Mouse (Mus musculus): ENCODE data around the gene Kcnn1. TPM values are rescaled to one million over a fixed set of nuclear protein-coding genes. Genes with fewer than 3 reads are reported as not detected.

Gene Kcnn1
- polyA plus RNA-seq, 1 experiment from 2014 or later, result 0.72 TPM

DNA sequence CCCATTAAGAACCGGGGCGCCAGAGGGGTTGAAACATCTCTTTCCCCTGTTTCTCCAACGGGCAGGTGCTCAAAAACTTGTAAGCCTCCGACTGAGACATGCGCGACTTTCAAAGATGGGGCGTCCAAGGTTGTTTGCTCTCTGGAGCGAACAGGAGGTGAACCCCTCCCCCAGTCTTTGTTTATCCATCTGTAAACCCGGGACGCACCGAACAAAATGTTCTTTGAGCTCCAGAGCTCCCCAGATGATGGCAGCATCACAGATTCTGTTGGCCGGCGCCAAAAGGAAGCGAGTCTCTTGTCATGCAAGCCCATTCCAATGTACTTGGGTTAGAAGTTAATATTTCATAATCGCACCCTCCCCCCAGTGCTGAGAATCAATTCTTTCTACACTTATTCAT is 64.8 kb downstream of the Kcnn1 start:
- Histone ChIP-seq H3K9ac (ENCODE audit: low read length) (no peak overlapping the region), H3K36me3 (ENCODE audit: control insufficient read depth, insufficient read depth, low read length) (no peaks in the 10 kb centered on the region), H3K27me3 (ENCODE audit: control insufficient read depth, insufficient read depth, low read length) (no peaks in the 10 kb centered on the region; the same call in 1 of the 2 replicates), H3K4me2 (replicated peaks; ENCODE audit: low read depth) (peak overlapping the region; percentile 93), H3K4me3 (ENCODE audit: low read depth, low read length) (no peak overlapping the region; the same call in 1 of the 2 replicates), H3K4me1 (replicated peaks; ENCODE audit: control insufficient read depth, insufficient read depth) (0 out of 2 replicates have a peak, but pooled peaks cover 2% of the 10 kb centered on the region), H3K27ac (replicated peaks) (no peak overlapping the region), H3K9me3 (ENCODE audit: control insufficient read depth, low read length) (no peaks in the 10 kb centered on the region)
- ATAC-seq (ENCODE audit: low FRiP score, low TSS enrichment), result no peak
- WGBS, result 12% methylated on average over 15 of the region's 15 CpGs
- TF ChIP-seq EP300 (optimal IDR thresholded peaks at IDR 0.05) (no peak), CTCF (IDR thresholded peaks at IDR 0.05; ENCODE audit: low read depth) (no peak)
- DNase-seq (ENCODE audit: low spot score), result no peak

DNA sequence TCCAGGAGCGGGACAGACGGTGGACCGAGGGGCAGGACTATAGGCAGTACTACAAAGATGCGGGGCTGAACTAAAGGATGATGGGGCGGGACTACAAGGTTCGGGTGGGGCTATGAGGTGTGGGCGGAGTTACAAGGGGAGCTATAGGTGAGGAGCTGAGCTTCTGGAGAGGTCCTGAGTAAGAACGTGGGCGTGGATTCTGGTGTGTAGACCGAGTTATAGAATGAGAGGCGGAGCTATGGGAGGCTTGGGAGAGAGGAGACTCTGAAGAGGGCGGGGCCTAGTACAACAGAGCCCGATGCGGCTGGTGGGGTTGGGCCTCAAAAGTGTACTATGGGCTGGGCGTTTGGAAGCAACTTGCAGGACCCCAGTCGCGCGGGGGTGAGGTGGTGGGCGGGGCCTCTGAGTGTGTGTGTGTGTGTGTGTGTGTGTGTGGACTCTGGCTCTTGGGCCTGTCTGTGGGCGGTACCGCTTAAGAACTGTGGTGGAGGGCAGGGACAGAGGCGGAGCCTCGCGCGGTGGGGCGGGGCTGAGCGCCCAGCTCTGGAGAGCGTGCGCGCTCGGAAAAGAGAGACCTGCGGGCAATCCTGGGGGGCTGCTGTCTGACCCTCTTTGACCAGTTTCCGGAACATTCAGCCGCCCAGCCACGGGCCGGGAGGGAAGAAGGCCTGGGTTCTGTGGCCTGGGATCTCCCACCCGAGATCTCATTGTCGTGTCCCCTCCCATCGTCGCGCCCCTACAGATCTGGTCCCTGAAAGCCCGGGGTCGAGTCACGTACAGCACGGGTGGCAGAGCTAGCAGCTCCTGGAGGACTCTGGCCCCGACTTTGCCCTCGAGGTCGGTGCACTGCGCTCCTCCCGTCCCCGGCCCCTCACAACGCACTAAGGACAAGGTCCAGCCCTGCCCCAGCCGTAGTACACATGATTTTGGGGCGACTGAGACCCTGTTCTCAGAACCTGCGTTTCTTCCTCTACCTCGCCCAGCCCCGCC is 65.7 kb downstream of the Kcnn1 start:
- Histone ChIP-seq H3K9me3 (ENCODE audit: control insufficient read depth, low read length) (no peaks in the 10 kb centered on the region), H3K9ac (ENCODE audit: low read length) (peak overlapping the region; percentile 60), H3K4me1 (replicated peaks; ENCODE audit: control insufficient read depth, insufficient read depth) (0 out of 2 replicates have a peak, but pooled peaks cover 6% of the 10 kb centered on the region), H3K36me3 (ENCODE audit: control insufficient read depth, insufficient read depth, low read length) (no peaks in the 10 kb centered on the region), H3K4me3 (ENCODE audit: low read depth, low read length) (peak overlapping the region; percentile 53), H3K27ac (replicated peaks) (peak overlapping the region; percentile 49), H3K27me3 (ENCODE audit: control insufficient read depth, insufficient read depth, low read length) (no peaks in the 10 kb centered on the region), H3K4me2 (replicated peaks; ENCODE audit: low read depth) (peak overlapping the region; percentile 93)
- TF ChIP-seq CTCF (IDR thresholded peaks at IDR 0.05; ENCODE audit: low read depth) (no peak), EP300 (optimal IDR thresholded peaks at IDR 0.05) (no peak)
- DNase-seq (ENCODE audit: low spot score) (peak; percentile 97), ATAC-seq (ENCODE audit: low FRiP score, low TSS enrichment) (peak; percentile 88)
- 1% methylated on average over 57 of the region's 57 CpGs for WGBS

DNA sequence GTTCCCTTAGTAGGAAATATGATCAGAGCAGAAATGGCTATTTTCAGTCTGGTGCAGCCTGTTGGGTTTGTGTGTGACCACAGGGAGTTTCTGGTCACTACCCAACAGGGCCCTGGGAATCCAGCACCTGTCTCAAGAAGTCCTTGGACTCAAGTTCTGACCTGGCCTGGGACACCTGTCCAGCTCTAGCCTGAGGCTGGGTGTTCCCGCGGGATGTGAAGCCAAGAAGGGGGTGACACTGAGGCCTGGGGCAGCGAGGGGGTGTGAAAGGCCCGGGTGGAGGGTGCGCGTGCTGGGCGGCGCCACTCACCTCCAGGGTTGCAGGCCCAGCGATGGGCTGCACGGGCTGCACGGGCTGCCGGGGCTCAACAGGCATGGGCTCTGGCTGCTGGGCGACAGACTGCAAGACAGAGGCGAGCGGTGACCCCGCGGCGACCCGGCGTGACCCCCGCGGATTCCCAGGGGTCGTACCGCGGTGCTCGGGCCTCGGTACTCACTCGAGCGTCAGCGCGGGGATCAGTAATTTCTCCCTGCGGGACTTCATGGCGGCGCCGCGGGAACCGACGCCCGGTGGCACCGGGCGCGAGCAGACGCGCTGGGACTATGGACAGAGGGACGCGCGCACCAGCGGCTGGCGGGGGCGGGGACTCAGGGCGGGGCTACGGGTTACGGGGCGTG is 66.5 kb downstream of the Kcnn1 start:
- DNase-seq (ENCODE audit: low spot score), result peak; percentile 48
- 4% methylated on average over 42 of the region's 54 CpGs for WGBS
- no peaks in the 10 kb centered on the region for H3K9me3 ChIP-seq (ENCODE audit: control insufficient read depth, low read length)
- TF ChIP-seq CTCF (IDR thresholded peaks at IDR 0.05; ENCODE audit: low read depth) (no peak), EP300 (optimal IDR thresholded peaks at IDR 0.05) (no peak)
- no peak for ATAC-seq (ENCODE audit: low FRiP score, low TSS enrichment)
- H3K4me2 ChIP-seq (replicated peaks; ENCODE audit: low read depth), result peak overlapping the region; percentile 93
- H3K9ac ChIP-seq (ENCODE audit: low read length), result peak overlapping the region; percentile 60
- H3K36me3 ChIP-seq (ENCODE audit: control insufficient read depth, insufficient read depth, low read length), result no peaks in the 10 kb centered on the region
- peak overlapping the region; percentile 49 for H3K27ac ChIP-seq (replicated peaks)
- H3K4me3 ChIP-seq (ENCODE audit: low read depth, low read length), result peak overlapping the region; percentile 53
- H3K27me3 ChIP-seq (ENCODE audit: control insufficient read depth, insufficient read depth, low read length), result no peaks in the 10 kb centered on the region
- H3K4me1 ChIP-seq (replicated peaks; ENCODE audit: control insufficient read depth, insufficient read depth), result 0 out of 2 replicates have a peak, but pooled peaks cover 6% of the 10 kb centered on the region

GRCm38 (mm10) chr8:70795370-70795769 is 67.7 kb downstream of the Kcnn1 start:
- Histone ChIP-seq H3K9me3 (ENCODE audit: control insufficient read depth, low read length) (no peaks in the 10 kb centered on the region), H3K27me3 (ENCODE audit: control insufficient read depth, insufficient read depth, low read length) (no peaks in the 10 kb centered on the region), H3K4me2 (replicated peaks; ENCODE audit: low read depth) (no peak overlapping the region), H3K4me3 (ENCODE audit: low read depth, low read length) (no peak overlapping the region), H3K4me1 (replicated peaks; ENCODE audit: control insufficient read depth, insufficient read depth) (peaks cover 10% of the 10 kb centered on the region; the same call in 1 of the 2 replicates), H3K36me3 (ENCODE audit: control insufficient read depth, insufficient read depth, low read length) (no peaks in the 10 kb centered on the region), H3K27ac (replicated peaks) (no peak overlapping the region), H3K9ac (ENCODE audit: low read length) (no peak overlapping the region)
- TF ChIP-seq CTCF (IDR thresholded peaks at IDR 0.05; ENCODE audit: low read depth) (peak; percentile 61), EP300 (optimal IDR thresholded peaks at IDR 0.05) (no peak)
- DNase-seq (ENCODE audit: low spot score), result no peak
- WGBS, result 91% methylated on average over 2 of the region's 2 CpGs
- ATAC-seq (ENCODE audit: low FRiP score, low TSS enrichment), result no peak

GRCm38 (mm10) chr8:70794215-70794614 is 68.8 kb downstream of the Kcnn1 start:
- Histone ChIP-seq H3K36me3 (ENCODE audit: control insufficient read depth, insufficient read depth, low read length) (no peaks in the 10 kb centered on the region), H3K27ac (replicated peaks) (no peak overlapping the region), H3K4me1 (replicated peaks; ENCODE audit: control insufficient read depth, insufficient read depth) (peaks cover 10% of the 10 kb centered on the region; the same call in 1 of the 2 replicates), H3K9me3 (ENCODE audit: control insufficient read depth, low read length) (no peaks in the 10 kb centered on the region), H3K9ac (ENCODE audit: low read length) (no peak overlapping the region), H3K27me3 (ENCODE audit: control insufficient read depth, insufficient read depth, low read length) (no peaks in the 10 kb centered on the region), H3K4me2 (replicated peaks; ENCODE audit: low read depth) (no peak overlapping the region), H3K4me3 (ENCODE audit: low read depth, low read length) (no peak overlapping the region)
- no peak for DNase-seq (ENCODE audit: low spot score)
- TF ChIP-seq CTCF (IDR thresholded peaks at IDR 0.05; ENCODE audit: low read depth), result no peak
- TF ChIP-seq EP300 (optimal IDR thresholded peaks at IDR 0.05), result no peak
- WGBS, result 77% methylated on average over 2 of the region's 2 CpGs
- ATAC-seq (ENCODE audit: low FRiP score, low TSS enrichment), result no peak

Data from stomach, postnatal 0 days (tissue).